Comparison of ENCODE assay signal across 8 mouse cellular contexts in genomic region chr2:26208126-26208789, GRCm38 (mm10). TPM values are rescaled to one million over a fixed set of nuclear protein-coding genes. Genes with fewer than 3 reads are reported as not detected.
DNase-seq lines count a peak whose midpoint lies in the region; ATAC-seq and TF ChIP-seq lines count a peak whose summit lies in the region.

TSS of gene Lhx3 (minus strand) at chr2:26208289.

- no peak within 1 kb of the TSS for H3K9ac ChIP-seq in MEL (ENCODE audit: control insufficient read depth, low read depth, low read length, poor library complexity, severe bottlenecking)
- H3K9ac ChIP-seq in hindbrain, embryonic 16.5 days (ENCODE audit: low read depth, low read length), result no peak within 1 kb of the TSS

- no peaks in the 10 kb centered on the region for H3K27me3 ChIP-seq in MEL (ENCODE audit: control insufficient read depth in 1 of 2, insufficient read depth in 2 of 2, low read length in 2 of 2)
- H3K27me3 ChIP-seq in hindbrain, embryonic 16.5 days (replicated peaks; ENCODE audit: control insufficient read depth, insufficient read depth, low read length), result peaks cover 52% of the 10 kb centered on the region

- TF ChIP-seq RAD21 in MEL (IDR thresholded peaks at IDR 0.05; ENCODE audit: low read depth, low read length), result no peak

- no peaks in the 10 kb centered on the region; a peak in 1 of 4 replicates for H3K36me3 ChIP-seq in MEL (ENCODE audit: control insufficient read depth in 1 of 2, insufficient read depth in 2 of 2, low read length in 2 of 2)
- H3K36me3 ChIP-seq in hindbrain, embryonic 16.5 days (ENCODE audit: control insufficient read depth, insufficient read depth, low read length), result peaks cover 24% of the 10 kb centered on the region

- 15% methylated on average over 16 of the region's 19 CpGs for WGBS in hindbrain, embryonic 16.5 days

- no peak within 1 kb of the TSS for H3K27ac ChIP-seq in MEL (ENCODE audit: control insufficient read depth, low read depth, low read length)
- H3K27ac ChIP-seq in hindbrain, embryonic 16.5 days (ENCODE audit: low read depth, low read length), result no peak within 1 kb of the TSS

- H3K4me1 ChIP-seq in MEL (ENCODE audit: control insufficient read depth in 1 of 2, insufficient read depth in 2 of 2, low read length in 2 of 2), result no peaks in the 10 kb centered on the region
- H3K4me1 ChIP-seq in hindbrain, embryonic 16.5 days (ENCODE audit: control insufficient read depth, insufficient read depth, low read depth, low read length), result peaks cover 2% of the 10 kb centered on the region; the same call in 1 of the 2 replicates

- peak; percentile 85 for DNase-seq in MEL (ENCODE audit: low read depth, low spot score)
- DNase-seq in adrenal gland, postnatal 4 days (ENCODE audit: low spot score in 2 of 2), result peak; percentile 85 to 87
- DNase-seq in gastrocnemius, postnatal 14 days, result peak; percentile 87
- peak; percentile 20 to 89 for DNase-seq in left cerebral cortex, postnatal 10 days (ENCODE audit: extremely low spot score in 1 of 2, low spot score in 2 of 2)
- peak; percentile 27 to 38 for DNase-seq in spleen, postnatal 36 days (ENCODE audit: low spot score in 2 of 2)
- DNase-seq in cerebellum, adult 11-12 months, result no peak

- TF ChIP-seq POLR2A in MEL (IDR thresholded peaks at IDR 0.05; ENCODE audit: control insufficient read depth in 1 of 2, insufficient read depth in 1 of 2, low read depth in 1 of 2, low read length in 2 of 2, poor library complexity in 1 of 2), result no peak

- intact Hi-C loops in gastrocnemius, postnatal 14 days (cut with DNase I; ENCODE audit: low total_unique reads), result no loop called here
- intact Hi-C loops in left cerebral cortex, postnatal 10 days (cut with DNase I), result no loop called here

- no peaks in the 10 kb centered on the region for H3K79me2 ChIP-seq in MEL (ENCODE audit: control insufficient read depth, insufficient read depth, low read length, poor library complexity)

- no peak within 1 kb of the TSS for H3K4me3 ChIP-seq in MEL (ENCODE audit: control insufficient read depth in 1 of 2, insufficient read depth in 1 of 2, low read depth in 2 of 2, low read length in 2 of 2)
- H3K4me3 ChIP-seq in hindbrain, embryonic 16.5 days (ENCODE audit: low read length), result no peak within 1 kb of the TSS

- peak; percentile 76; the same call in 1 of the 2 replicates for ATAC-seq in hindbrain, embryonic 16.5 days
- peak; percentile 95 for ATAC-seq in megakaryocyte progenitor cell, adult 5-6 weeks (replicated peaks; ENCODE audit: poor library complexity)

- H3K4me2 ChIP-seq in hindbrain, embryonic 16.5 days (ENCODE audit: low read length), result no peak within 1 kb of the TSS

- TF ChIP-seq CTCF in MEL (IDR thresholded peaks at IDR 0.05 in 2 of 3, conservative IDR thresholded peaks at IDR 0.05 in 1 of 3; ENCODE audit: control insufficient read depth in 1 of 3, insufficient read depth in 1 of 3, low read depth in 2 of 3, low read length in 3 of 3, poor library complexity in 1 of 3, severe bottlenecking in 1 of 3), result no peak

- no peaks in the 10 kb centered on the region for H3K9me3 ChIP-seq in MEL (replicated peaks; ENCODE audit: insufficient read depth, low read length)
- H3K9me3 ChIP-seq in hindbrain, embryonic 16.5 days (ENCODE audit: control insufficient read depth, low read length), result peaks cover 4% of the 10 kb centered on the region; the same call in 1 of the 2 replicates

- no peak for TF ChIP-seq EP300 in MEL (IDR thresholded peaks at IDR 0.05; ENCODE audit: low read depth in 1 of 2, low read length in 2 of 2)

TF ChIP-seq in MEL, 35 proteins besides CTCF, POLR2A, EP300 and RAD21:
- TF ChIP-seq MXI1 (IDR thresholded peaks at IDR 0.05; ENCODE audit: low read depth, low read length) (peak; percentile 96), NELFE (IDR thresholded peaks at IDR 0.05; ENCODE audit: low read depth, low read length) (no peak), MYB (IDR thresholded peaks at IDR 0.05; ENCODE audit: low read depth, low read length) (no peak), MAFK (IDR thresholded peaks at IDR 0.05; ENCODE audit: borderline replicate concordance, low read depth, low read length) (no peak), ZNF384 (IDR thresholded peaks at IDR 0.05; ENCODE audit: low read depth, low read length) (no peak), E2F4 (IDR thresholded peaks at IDR 0.05; ENCODE audit: borderline replicate concordance, low read depth, low read length) (no peak), GATA1 (IDR thresholded peaks at IDR 0.05; ENCODE audit: low read depth, low read length) (no peak), CHD2 (IDR thresholded peaks at IDR 0.05; ENCODE audit: low read length) (no peak), SIN3A (IDR thresholded peaks at IDR 0.05; ENCODE audit: low read length) (peak; percentile 96), MAX (IDR thresholded peaks at IDR 0.05; ENCODE audit: low read length) (peak; percentile 41; the same call in 1 of the 2 replicates), MAZ (IDR thresholded peaks at IDR 0.05; ENCODE audit: low read depth, low read length) (0 out of 2 replicates have a peak, but pooled peaks have one; percentile 68)

RNA-seq across cellular contexts. Expression of gene Lhx3, which starts in this region (rescaled TPM):
- not detected in 2 replicates for total RNA-seq in MEL (2012; rRNA removed)
- not detected for polyA plus RNA-seq in MEL (2012; ENCODE audit: insufficient read depth in 1 of 2, insufficient read length in 2 of 2, low read depth in 1 of 2, low replicate concordance in 2 of 2, missing spikeins in 1 of 2)
- total RNA-seq in adrenal gland, postnatal 4 days (2021), result 1 to 10 TPM in 1 of 2 experiments, under 1 TPM in 1; 0.71 to 1.0 TPM
- total RNA-seq in gastrocnemius, postnatal 14 days (2021), result not detected
- 3.3 and 4.5 TPM in 2 replicates for polyA plus RNA-seq in hindbrain, embryonic 16.5 days (2015; fragmentation: Nextera tagmentation; extraction: Ambion mirVana)
- not detected for total RNA-seq in left cerebral cortex, postnatal 10 days (2021)
- total RNA-seq in megakaryocyte progenitor cell, adult 5-6 weeks (2015), result not detected in 2 replicates
- not detected in 2 replicates for total RNA-seq in megakaryocyte progenitor cell, adult 5-6 weeks (2017)

Comparison
In these comparisons a context has a peak if more than half of its experiments do, and no peak if none do; other contexts are left out.
1. Peak in DNase-seq in MEL; RNA of the gene not detected or under 1 TPM.
2. Peak in DNase-seq in gastrocnemius, postnatal 14 days; RNA of the gene not detected or under 1 TPM.
3. Peak in DNase-seq in left cerebral cortex, postnatal 10 days; RNA of the gene not detected or under 1 TPM.
4. Peak in ATAC-seq in megakaryocyte progenitor cell, adult 5-6 weeks; RNA of the gene not detected or under 1 TPM.